Mouse (Mus musculus) CH12.LX (cell line): Measurements from ENCODE around the gene Stxbp2.

Source experiments
- CTCF ChIP-seq, 2 experiments: IDR thresholded peaks in 1 of 2; conservative IDR thresholded peaks in 1 of 2; 2 replicates each; pipeline ENCODE4 v1.5.1; 2011 to 2012; ENCODE audit warnings: low read depth in 2 of 2, low read length in 2 of 2, improper control_type of control experiment in 1 of 2, inconsistent platforms in 1 of 2, mild to moderate bottlenecking in 1 of 2, moderate library complexity in 1 of 2
- ETS1 ChIP-seq: conservative IDR thresholded peaks from 2 replicates; pipeline ENCODE4 v1.6.1; 2012; ENCODE audit warnings: low read depth, mild to moderate bottlenecking, inconsistent platforms, low read length, improper control_type of control experiment, moderate library complexity
- JUND ChIP-seq: conservative IDR thresholded peaks from 2 replicates; pipeline ENCODE4 v1.6.1; 2011; ENCODE audit warnings: low read depth, low read length, improper control_type of control experiment
- KAT2A ChIP-seq: IDR thresholded peaks from 2 replicates; pipeline ENCODE4 v1.6.1; 2012; ENCODE audit warnings: low read length, improper control_type of control experiment, inconsistent platforms; ENCODE audit not compliant: insufficient replicate concordance
- MAFK ChIP-seq: IDR thresholded peaks from 2 replicates; pipeline ENCODE4 v1.6.1; 2011; ENCODE audit warnings: low read length, improper control_type of control experiment; ENCODE audit not compliant: insufficient replicate concordance
- MAX ChIP-seq: IDR thresholded peaks from 2 replicates; pipeline ENCODE4 v1.6.1; 2011; ENCODE audit warnings: low read length, improper control_type of control experiment
- POLR2A ChIP-seq: IDR thresholded peaks from 2 replicates; pipeline ENCODE4 v1.6.1; 2011; ENCODE audit warnings: low read depth, mild to moderate bottlenecking, improper control_type of control experiment, low read length
- POLR2AphosphoS2 ChIP-seq: IDR thresholded peaks from 2 replicates; pipeline ENCODE4 v1.6.1; 2011; ENCODE audit warnings: low read depth, low read length, improper control_type of control experiment
- RAD21 ChIP-seq: IDR thresholded peaks from 2 replicates; pipeline ENCODE4 v1.6.1; 2011; ENCODE audit warnings: low read depth, mild to moderate bottlenecking, low read length, improper control_type of control experiment, moderate library complexity
- RCOR1 ChIP-seq: conservative IDR thresholded peaks from 2 replicates; pipeline ENCODE4 v1.6.1; 2012; ENCODE audit warnings: low read depth, mild to moderate bottlenecking, inconsistent platforms, low read length, improper control_type of control experiment
- SMC3 ChIP-seq: IDR thresholded peaks from 2 replicates; pipeline ENCODE4 v1.6.1; 2011; ENCODE audit warnings: low read depth, low read length, improper control_type of control experiment
- USF1 ChIP-seq: IDR thresholded peaks from 2 replicates; pipeline ENCODE4 v1.6.1; 2014; ENCODE audit warnings: low read depth, mild to moderate bottlenecking, inconsistent platforms, low read length, improper control_type of control experiment

- TF ChIP-seq RCOR1 (no peak), CTCF (conservative IDR thresholded peaks at IDR 0.05 in 1 of 2, IDR thresholded peaks at IDR 0.05 in 1 of 2; ENCODE audit: low read depth in 2 of 2, low read length in 2 of 2) (no peak), POLR2A (no peak), KAT2A (no peak), JUND (no peak), RAD21 (no peak), MAFK (no peak), POLR2AphosphoS2 (no peak), USF1 (no peak), ETS1 (no peak), SMC3 (no peak), MAX (no peak)
Observed at GRCm38 (mm10) chr8:3670388-3670787, 39.6 kb downstream of the Stxbp2 start.
